Mouse (Mus musculus): Measurements from ENCODE around the gene Nbl1. TPM values are rescaled to one million over a fixed set of nuclear protein-coding genes. Genes with fewer than 3 reads are reported as not detected.

Gene Nbl1
- total and polyA plus RNA-seq, 3 experiments = 0.89 to 2.0 (median 1.5) TPM

GRCm38 (mm10) chr4:139093196-139093530 is 370 bp upstream of the Nbl1 start:
- H3K27me3 ChIP-seq (replicated peaks) = no peaks in the 10 kb centered on the region
- no peak overlapping the region for H3K27ac ChIP-seq (ENCODE audit: insufficient read depth, low read depth)
- TF ChIP-seq CTCF (conservative IDR thresholded peaks at IDR 0.05 in 1 of 2, IDR thresholded peaks at IDR 0.05 in 1 of 2; ENCODE audit: low read depth in 2 of 2, low read length in 2 of 2) (no peak), PAX5 (IDR thresholded peaks at IDR 0.05; ENCODE audit: low read length) (no peak), RAD21 (IDR thresholded peaks at IDR 0.05; ENCODE audit: low read depth, low read length) (no peak), IRF4 (IDR thresholded peaks at IDR 0.05; ENCODE audit: low read depth, low read length) (no peak), SIN3A (IDR thresholded peaks at IDR 0.05; ENCODE audit: low read length) (no peak), EP300 (IDR thresholded peaks at IDR 0.05; ENCODE audit: low read length) (no peak), JUND (conservative IDR thresholded peaks at IDR 0.05; ENCODE audit: low read depth, low read length) (no peak), ELF1 (IDR thresholded peaks at IDR 0.05; ENCODE audit: low read depth, low read length) (no peak), POLR2A (IDR thresholded peaks at IDR 0.05; ENCODE audit: low read depth, low read length) (no peak)
- dilution Hi-C loops (cut with MboI; ENCODE audit: extremely low pct_ligation_motif_present, extremely low pct_unique_long_range_greater_than_20kb, low sequenced_read_pairs) = no loop called here
- peaks cover 0 to 5% of the 10 kb centered on the region in 2 experiments; a peak in 1 of 4 replicates for H3K4me1 ChIP-seq (ENCODE audit: control insufficient read depth in 1 of 2, insufficient read depth in 2 of 2)
- in situ Hi-C loops (cut with MboI; ENCODE audit: low pct_ligation_motif_present, low pct_unique_long_range_greater_than_20kb, low sequenced_read_pairs) = no loop called here
- H3K79me2 ChIP-seq (replicated peaks; ENCODE audit: control insufficient read depth, extremely low read depth, insufficient read depth, poor library complexity, severe bottlenecking) = no peaks in the 10 kb centered on the region
- no peak for DNase-seq (ENCODE audit: extremely low read depth)
- H3K9me3 ChIP-seq (replicated peaks; ENCODE audit: low read length) = peaks cover 15% of the 10 kb centered on the region
- no peaks in the 10 kb centered on the region for H3K36me3 ChIP-seq (replicated peaks in 1 of 2; ENCODE audit: control insufficient read depth in 1 of 2, insufficient read depth in 1 of 2, low read length in 1 of 2)
- no peak overlapping the region for H3K9ac ChIP-seq (ENCODE audit: insufficient read depth, low read depth)
- no peak overlapping the region for H3K4me3 ChIP-seq (replicated peaks in 1 of 3; ENCODE audit: low read depth in 2 of 3, low read length in 2 of 3, poor library complexity in 1 of 3)
- no peak overlapping the region for H3K4me2 ChIP-seq (ENCODE audit: insufficient read depth, low read depth, poor library complexity, severe bottlenecking)

- dilution Hi-C loops (cut with MboI; ENCODE audit: extremely low pct_ligation_motif_present, extremely low pct_unique_long_range_greater_than_20kb, low sequenced_read_pairs) = no loop called here
- Histone ChIP-seq H3K4me3 (replicated peaks in 1 of 3; ENCODE audit: low read depth in 2 of 3, low read length in 2 of 3, poor library complexity in 1 of 3) (no peak overlapping the region), H3K36me3 (replicated peaks in 1 of 2; ENCODE audit: control insufficient read depth in 1 of 2, insufficient read depth in 1 of 2, low read length in 1 of 2) (no peaks in the 10 kb centered on the region), H3K79me2 (replicated peaks; ENCODE audit: control insufficient read depth, extremely low read depth, insufficient read depth, poor library complexity, severe bottlenecking) (no peaks in the 10 kb centered on the region), H3K9me3 (replicated peaks; ENCODE audit: low read length) (peaks cover 15% of the 10 kb centered on the region), H3K4me2 (ENCODE audit: insufficient read depth, low read depth, poor library complexity, severe bottlenecking) (peak overlapping the region; percentile 69), H3K27ac (ENCODE audit: insufficient read depth, low read depth) (no peak overlapping the region), H3K9ac (ENCODE audit: insufficient read depth, low read depth) (no peak overlapping the region), H3K4me1 (ENCODE audit: control insufficient read depth in 1 of 2, insufficient read depth in 2 of 2) (peaks cover 5 to 16% of the 10 kb centered on the region in 2 experiments; a peak in 3 of 4 replicates), H3K27me3 (replicated peaks) (no peaks in the 10 kb centered on the region)
- in situ Hi-C loops (cut with MboI; ENCODE audit: low pct_ligation_motif_present, low pct_unique_long_range_greater_than_20kb, low sequenced_read_pairs) = no loop called here
- no peak for TF ChIP-seq NRF1 (IDR thresholded peaks at IDR 0.05; ENCODE audit: low read depth, low read length)
- TF ChIP-seq SMC3 (IDR thresholded peaks at IDR 0.05; ENCODE audit: low read depth, low read length) = no peak
- TF ChIP-seq PAX5 (IDR thresholded peaks at IDR 0.05; ENCODE audit: low read length) = no peak
- TF ChIP-seq SIN3A (IDR thresholded peaks at IDR 0.05; ENCODE audit: low read length) = no peak
- no peak for TF ChIP-seq E2F4 (IDR thresholded peaks at IDR 0.05; ENCODE audit: insufficient replicate concordance, low read depth, low read length)
- no peak for TF ChIP-seq EP300 (IDR thresholded peaks at IDR 0.05; ENCODE audit: low read length)
- no peak for TF ChIP-seq CHD2 (IDR thresholded peaks at IDR 0.05; ENCODE audit: low read length)
- no peak for TF ChIP-seq MAZ (IDR thresholded peaks at IDR 0.05; ENCODE audit: low read depth, low read length)
- no peak for TF ChIP-seq BHLHE40 (IDR thresholded peaks at IDR 0.05; ENCODE audit: low read depth, low read length)
- no peak for TF ChIP-seq CHD1 (IDR thresholded peaks at IDR 0.05; ENCODE audit: low read depth, low read length)
- no peak for TF ChIP-seq KAT2A (IDR thresholded peaks at IDR 0.05; ENCODE audit: insufficient replicate concordance, low read length)
- no peak for TF ChIP-seq POLR2AphosphoS2 (IDR thresholded peaks at IDR 0.05; ENCODE audit: low read depth, low read length)
- no peak for TF ChIP-seq MXI1 (IDR thresholded peaks at IDR 0.05; ENCODE audit: low read depth, low read length)
- TF ChIP-seq MYC (IDR thresholded peaks at IDR 0.05; ENCODE audit: low read depth, low read length) = no peak
- TF ChIP-seq RCOR1 (conservative IDR thresholded peaks at IDR 0.05; ENCODE audit: low read depth, low read length) = no peak
- TF ChIP-seq IRF4 (IDR thresholded peaks at IDR 0.05; ENCODE audit: low read depth, low read length) = no peak
- TF ChIP-seq ZMIZ1 (IDR thresholded peaks at IDR 0.05; ENCODE audit: low read depth, low read length) = no peak
- TF ChIP-seq ZC3H11A (IDR thresholded peaks at IDR 0.05; ENCODE audit: low read depth, low read length) = no peak
- TF ChIP-seq RAD21 (IDR thresholded peaks at IDR 0.05; ENCODE audit: low read depth, low read length) = no peak
- DNase-seq (ENCODE audit: extremely low read depth) = no peak
Measured at GRCm38 (mm10) chr4:139091478-139092355, 1.1 kb downstream of the Nbl1 start.
